Mouse (Mus musculus) stomach, embryonic 15.5 days (tissue): ENCODE measurements around the gene Mns1. TPM values are rescaled to one million over a fixed set of nuclear protein-coding genes. Genes with fewer than 3 reads are reported as not detected.
A peak's percentile ranks its signal among the peaks of the same experiment; 100 is the strongest.
"Not testable (repeated sequence)": the region's sequence is repeated elsewhere in the genome, so short reads cannot be mapped to it uniquely, and the experiment has no call there.

ENCODE experiments used
- ATAC-seq: fragments of 200-750 bp; cut with Nextera tagmentation; 2 replicates; pipeline ENCODE4 v1.8.0; 2017; ENCODE audit warnings: low read depth, moderate number of reproducible peaks, moderate TSS enrichment; ENCODE audit not compliant: insufficient read depth, low FRiP score
- H3K27ac ChIP-seq: fragments of 300-500 bp; sonication (generic); 2 replicates; pipeline ENCODE4 v1.5.1; 2015; ENCODE audit warnings: mild to moderate bottlenecking, inconsistent platforms
- H3K27me3 ChIP-seq: fragments of 300-500 bp; sonication (generic); replicated peaks from 2 replicates; pipeline ENCODE4 v1.6.1; 2015; ENCODE audit warnings: inconsistent platforms
- H3K36me3 ChIP-seq: fragments of 300-500 bp; sonication (generic); 2 replicates; pipeline ENCODE4 v1.6.1; 2015; ENCODE audit warnings: inconsistent platforms
- H3K4me1 ChIP-seq: fragments of 300-500 bp; sonication (generic); 2 replicates; pipeline ENCODE4 v1.6.1; 2015; ENCODE audit warnings: inconsistent platforms
- H3K4me2 ChIP-seq: fragments of 300-500 bp; sonication (generic); 2 replicates; pipeline ENCODE4 v1.6.1; 2015; ENCODE audit warnings: mild to moderate bottlenecking, inconsistent platforms
- H3K4me3 ChIP-seq: fragments of 300-500 bp; sonication (generic); replicated peaks from 2 replicates; pipeline ENCODE4 v1.5.1; 2015; ENCODE audit warnings: inconsistent platforms
- H3K9ac ChIP-seq: fragments of 300-500 bp; sonication (generic); 2 replicates; pipeline ENCODE4 v1.6.1; 2015; ENCODE audit warnings: inconsistent platforms
- H3K9me3 ChIP-seq: fragments of 300-500 bp; sonication (generic); 2 replicates; pipeline ENCODE4 v1.6.1; 2016; ENCODE audit warnings: inconsistent platforms
- WGBS: fragments of 180-500 bp; shearing (Covaris S2); methylation state at CpG from one replicate; pipeline ENCODE4 v1.1.7; 2015; 5-methylcytosine and 5-hydroxymethylcytosine counted together
- polyA plus RNA-seq: library from polyadenylated mRNA; unstranded; fragments of >200 nt; fragmentation: Nextera tagmentation; extraction: Ambion mirVana; gene quantifications from 2 replicates; pipeline ENCODE4 v1.2.1, GENCODE M21; 2015

Mns1 gene
- 23.1 and 31.0 TPM in 2 replicates for polyA plus RNA-seq

DNA sequence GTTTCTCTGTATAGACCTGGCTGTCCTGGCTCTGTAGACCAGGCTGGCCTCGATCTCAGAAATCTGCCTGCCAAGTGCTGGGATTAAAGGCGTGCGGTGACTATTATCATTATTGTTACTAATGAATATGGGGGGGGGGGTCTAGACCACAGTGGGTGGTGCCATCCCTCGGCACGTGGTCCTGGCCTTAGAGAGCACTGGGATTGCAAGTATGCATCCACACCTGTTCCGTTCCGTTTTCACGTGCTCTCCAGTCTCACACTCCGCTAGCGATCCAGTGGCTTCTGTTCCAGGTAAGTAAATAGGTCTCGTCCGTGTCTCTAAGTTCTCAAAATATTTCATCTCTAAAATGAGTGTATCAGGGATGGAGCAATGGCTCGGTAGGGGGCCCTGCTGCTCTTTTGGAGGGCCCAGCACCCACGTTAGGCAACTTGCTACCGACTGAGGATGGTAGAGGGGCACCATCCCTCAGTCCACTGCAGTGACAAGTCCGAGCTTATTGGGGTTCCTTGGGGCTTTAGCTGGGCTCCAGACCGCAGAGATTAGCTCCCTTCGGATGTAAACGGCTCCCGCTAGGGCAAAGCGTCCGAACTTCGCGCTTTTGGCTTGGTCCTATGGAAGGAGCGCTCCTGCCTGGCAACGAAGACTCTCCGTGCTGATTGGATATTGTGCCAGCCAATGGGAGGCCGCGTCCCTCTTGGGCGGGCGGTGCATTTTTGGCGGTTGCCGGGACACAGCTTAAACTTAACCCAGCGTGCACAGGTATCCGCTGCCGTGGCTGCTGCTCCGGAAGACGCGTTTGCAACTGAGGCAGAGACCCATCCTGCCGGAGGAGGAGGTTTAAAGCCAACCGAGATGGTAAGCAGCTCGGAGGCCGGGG lies at the start of gene Mns1:
Gene Mns1 (plus strand): TSS at position 190 of the 880 bp plus-strand sequence.
- WGBS: 1% methylated on average over 43 of the region's 43 CpGs
- Histone ChIP-seq H3K4me2 (peak within 1 kb of the TSS; percentile 90), H3K27me3 (no peaks in the 10 kb centered on the region), H3K36me3 (no peaks in the 10 kb centered on the region), H3K9ac (no peak within 1 kb of the TSS), H3K4me1 (0 out of 2 replicates have a peak, but pooled peaks cover 3% of the 10 kb centered on the region), H3K9me3 (no peaks in the 10 kb centered on the region), H3K27ac (no peak within 1 kb of the TSS), H3K4me3 (peak within 1 kb of the TSS; percentile 65)
- ATAC-seq: peak; percentile 98

DNA sequence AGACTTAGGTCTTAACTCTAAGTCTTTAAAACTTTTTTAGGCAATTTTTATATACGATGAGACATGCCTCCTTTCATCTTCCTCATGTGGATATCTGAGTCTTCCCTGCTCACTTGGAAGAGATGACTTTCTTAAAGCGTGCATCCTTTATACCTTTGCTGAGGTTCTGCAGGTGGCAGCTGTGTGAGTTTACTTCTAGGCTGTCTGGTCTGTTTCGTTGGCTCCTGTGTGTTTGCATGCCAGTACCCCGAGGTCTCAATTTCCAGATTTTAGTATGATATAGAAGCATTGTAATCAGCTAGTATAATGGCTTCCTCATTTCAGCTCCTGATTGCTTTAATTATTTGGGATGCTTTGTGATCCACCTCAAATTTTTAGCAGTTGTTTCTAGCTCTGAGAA lies 48.9 kb upstream of the Mns1 start:
- H3K9me3 ChIP-seq: no peaks in the 10 kb centered on the region
- no peak overlapping the region for H3K4me3 ChIP-seq
- H3K27ac ChIP-seq: no peak overlapping the region
- no peak overlapping the region for H3K4me2 ChIP-seq
- H3K9ac ChIP-seq: no peak overlapping the region
- no peaks in the 10 kb centered on the region for H3K27me3 ChIP-seq
- no peaks in the 10 kb centered on the region for H3K36me3 ChIP-seq
- ATAC-seq: no peak
- 78% methylated on average over 4 of the region's 4 CpGs for WGBS
- H3K4me1 ChIP-seq: no peaks in the 10 kb centered on the region

DNA sequence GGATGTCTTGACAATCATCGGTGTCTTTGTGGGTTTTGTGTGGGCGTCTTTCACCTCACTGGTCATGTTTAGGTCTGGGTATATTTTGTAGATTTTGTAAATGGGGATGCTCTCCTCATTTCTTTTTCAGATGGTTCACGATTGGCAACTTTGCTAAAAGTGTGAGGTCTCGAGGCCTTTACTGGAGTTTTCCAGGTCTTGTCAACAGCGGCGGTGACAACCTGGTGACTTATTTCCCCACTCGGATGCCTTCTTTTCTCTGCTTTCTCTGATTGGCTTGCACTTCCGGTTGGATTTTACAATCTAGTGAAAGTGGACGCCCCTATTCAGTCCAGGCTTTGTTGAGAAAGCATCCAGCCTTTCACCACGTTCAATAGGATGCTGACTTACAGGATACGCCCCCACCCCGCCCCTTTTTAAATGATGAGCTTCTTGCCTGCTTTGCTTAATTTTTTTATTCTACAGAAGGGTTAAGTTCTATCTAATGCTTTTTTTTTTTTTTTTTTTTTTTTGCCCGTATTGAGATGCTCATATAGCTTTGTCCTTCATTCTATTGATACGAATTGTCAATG lies 48.3 kb upstream of the Mns1 start:
- no peaks in the 10 kb centered on the region for H3K4me1 ChIP-seq
- H3K4me2 ChIP-seq: no peak overlapping the region
- no peak overlapping the region for H3K27ac ChIP-seq
- H3K9ac ChIP-seq: no peak overlapping the region
- no peaks in the 10 kb centered on the region for H3K9me3 ChIP-seq
- H3K4me3 ChIP-seq: no peak overlapping the region
- no peak for ATAC-seq
- WGBS: 72% methylated on average over 14 of the region's 14 CpGs
- H3K27me3 ChIP-seq: no peaks in the 10 kb centered on the region
- H3K36me3 ChIP-seq: no peaks in the 10 kb centered on the region

DNA sequence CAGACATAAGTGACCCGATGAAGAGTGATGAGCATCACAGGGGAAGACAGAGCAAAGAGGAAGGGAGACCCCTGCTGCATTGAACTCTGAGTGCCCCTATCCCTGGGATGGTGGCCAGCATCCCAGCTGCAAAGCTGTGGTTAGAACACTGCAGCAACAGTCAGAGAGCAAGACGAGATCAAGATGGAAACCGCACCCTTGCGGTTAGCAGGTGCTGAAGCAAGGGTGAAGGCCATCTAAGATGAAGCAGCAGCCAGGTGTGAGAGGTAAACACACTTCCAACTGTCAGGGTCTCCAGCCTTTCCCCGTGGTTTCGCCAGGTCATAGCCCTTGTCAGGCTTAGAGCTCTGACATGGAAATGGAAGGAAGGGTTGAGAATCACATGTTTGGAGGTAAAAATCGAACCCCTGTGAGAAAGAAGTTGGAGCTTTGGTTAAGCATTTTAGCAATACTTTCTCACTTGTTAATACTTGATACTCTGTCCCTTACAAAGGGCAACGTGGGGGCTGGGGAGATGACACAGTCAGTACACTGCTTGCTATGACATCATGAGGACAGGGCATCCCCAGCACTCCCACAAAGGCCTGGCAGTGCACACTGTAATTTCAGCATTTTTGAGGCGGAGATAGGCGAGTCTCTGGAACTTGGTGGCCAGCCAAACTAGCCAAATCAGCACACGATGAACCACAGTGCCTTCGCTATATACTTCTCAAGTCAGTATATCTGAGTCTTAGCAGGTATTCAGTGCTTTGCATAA lies 47.3 kb upstream of the Mns1 start:
- no peak overlapping the region for H3K9ac ChIP-seq
- no peaks in the 10 kb centered on the region for H3K4me1 ChIP-seq
- ATAC-seq: no peak
- WGBS: 73% methylated on average over 12 of the region's 12 CpGs
- no peaks in the 10 kb centered on the region for H3K9me3 ChIP-seq
- no peak overlapping the region for H3K4me3 ChIP-seq
- no peaks in the 10 kb centered on the region for H3K36me3 ChIP-seq
- no peaks in the 10 kb centered on the region for H3K27me3 ChIP-seq
- H3K4me2 ChIP-seq: no peak overlapping the region
- no peak overlapping the region for H3K27ac ChIP-seq

DNA sequence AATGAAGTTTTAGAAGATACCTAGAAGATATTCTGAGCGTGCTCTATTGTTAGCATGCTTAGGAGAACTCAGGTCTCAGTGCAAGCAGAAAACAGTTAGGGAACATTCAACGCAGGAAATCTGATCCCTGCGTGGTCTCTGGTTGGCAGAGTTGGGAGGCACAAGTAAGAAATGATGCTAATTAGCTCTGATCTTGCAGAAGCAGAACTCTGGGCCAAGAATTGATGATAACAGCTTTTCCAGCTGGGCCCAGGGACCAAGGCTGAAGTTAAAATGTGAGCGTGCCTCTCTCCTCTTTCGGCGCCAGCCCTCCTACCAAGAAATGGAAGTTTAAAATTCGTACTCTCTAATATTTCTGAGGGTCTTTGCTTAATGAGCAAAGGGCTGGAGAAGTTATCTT lies 45.1 kb upstream of the Mns1 start:
- H3K4me2 ChIP-seq: no peak overlapping the region
- no peak for ATAC-seq
- no peaks in the 10 kb centered on the region for H3K36me3 ChIP-seq
- 86% methylated on average over 7 of the region's 7 CpGs for WGBS
- no peaks in the 10 kb centered on the region for H3K9me3 ChIP-seq
- no peak overlapping the region for H3K9ac ChIP-seq
- no peak overlapping the region for H3K27ac ChIP-seq
- no peaks in the 10 kb centered on the region for H3K27me3 ChIP-seq
- no peak overlapping the region for H3K4me3 ChIP-seq
- no peaks in the 10 kb centered on the region for H3K4me1 ChIP-seq

DNA sequence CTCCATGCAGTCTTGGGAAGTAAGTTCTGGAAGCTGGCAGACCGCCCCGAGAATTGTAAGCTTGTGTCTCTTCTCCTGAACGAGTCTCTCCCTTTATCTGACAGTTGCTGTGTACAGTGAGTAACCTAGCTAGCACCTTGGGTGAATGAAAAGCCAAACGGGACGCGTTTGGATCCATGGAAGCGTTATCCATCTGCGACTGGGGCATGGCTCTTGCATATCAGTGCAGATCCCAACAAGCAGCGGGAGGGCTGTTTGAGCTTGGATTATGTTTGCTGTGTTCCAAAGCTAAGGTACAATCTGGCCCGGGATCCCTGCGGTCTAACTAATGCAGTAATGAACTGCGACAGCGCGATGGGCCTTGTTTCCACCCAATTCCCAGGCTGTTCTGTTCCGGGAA lies 44.6 kb upstream of the Mns1 start:
- H3K27ac ChIP-seq: no peak overlapping the region
- 84% methylated on average over 15 of the region's 15 CpGs for WGBS
- no peaks in the 10 kb centered on the region for H3K4me1 ChIP-seq
- no peak overlapping the region for H3K9ac ChIP-seq
- H3K36me3 ChIP-seq: no peaks in the 10 kb centered on the region
- no peaks in the 10 kb centered on the region for H3K9me3 ChIP-seq
- no peaks in the 10 kb centered on the region for H3K27me3 ChIP-seq
- ATAC-seq: no peak
- no peak overlapping the region for H3K4me3 ChIP-seq
- H3K4me2 ChIP-seq: no peak overlapping the region

DNA sequence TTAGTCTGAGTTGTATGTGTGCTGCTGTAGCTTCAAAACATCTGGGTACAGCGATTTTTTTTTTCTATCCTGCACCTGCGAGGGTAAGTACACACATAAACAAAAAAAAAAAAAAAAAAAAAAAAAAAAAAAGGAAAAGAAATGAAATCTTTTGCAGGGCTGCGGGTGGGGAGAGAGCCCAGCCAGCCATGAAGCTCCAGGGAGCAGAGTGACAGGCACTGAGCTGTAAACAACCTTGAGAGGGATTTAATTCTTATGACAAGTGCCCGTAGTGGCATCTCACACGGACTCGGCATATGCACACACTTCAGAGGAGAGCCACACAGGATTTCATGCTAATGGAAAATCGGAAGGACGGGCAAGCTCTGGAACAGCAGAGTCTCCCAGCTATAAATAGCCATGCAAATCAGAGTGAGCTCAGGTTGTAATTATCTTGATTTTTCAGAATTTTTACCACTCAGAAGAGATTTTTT lies 43.9 kb upstream of the Mns1 start:
- Histone ChIP-seq H3K36me3 (no peaks in the 10 kb centered on the region), H3K4me2 (no peak overlapping the region), H3K4me1 (no peaks in the 10 kb centered on the region), H3K27ac (no peak overlapping the region), H3K4me3 (no peak overlapping the region), H3K27me3 (no peaks in the 10 kb centered on the region), H3K9ac (no peak overlapping the region), H3K9me3 (no peaks in the 10 kb centered on the region)
- 71% methylated on average over 8 of the region's 8 CpGs for WGBS
- ATAC-seq: no peak

DNA sequence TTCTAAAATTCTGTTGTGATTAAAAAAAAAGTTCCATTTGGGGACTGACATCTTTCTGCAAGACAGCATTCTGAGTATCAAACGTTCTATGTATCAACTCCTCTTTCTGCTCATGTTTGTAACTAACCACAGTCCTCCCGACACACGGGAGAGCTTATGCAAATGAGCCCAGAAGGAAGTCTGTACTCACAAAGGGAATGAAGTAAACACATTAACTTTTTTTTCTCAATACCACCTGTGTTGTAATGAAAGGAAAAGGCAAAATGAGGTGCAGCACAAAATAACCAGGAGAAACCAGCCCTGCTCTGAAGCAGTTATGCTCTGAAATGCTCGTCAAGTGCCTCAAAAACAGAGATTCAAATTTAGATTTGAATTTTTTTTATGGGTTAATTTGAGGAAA lies 37.7 kb upstream of the Mns1 start:
- Histone ChIP-seq H3K36me3 (no peaks in the 10 kb centered on the region), H3K9me3 (no peaks in the 10 kb centered on the region), H3K27ac (no peak overlapping the region), H3K4me2 (no peak overlapping the region), H3K27me3 (no peaks in the 10 kb centered on the region), H3K9ac (no peak overlapping the region), H3K4me3 (no peak overlapping the region), H3K4me1 (no peaks in the 10 kb centered on the region)
- 42% methylated on average over 4 of the region's 4 CpGs for WGBS
- no peak for ATAC-seq

DNA sequence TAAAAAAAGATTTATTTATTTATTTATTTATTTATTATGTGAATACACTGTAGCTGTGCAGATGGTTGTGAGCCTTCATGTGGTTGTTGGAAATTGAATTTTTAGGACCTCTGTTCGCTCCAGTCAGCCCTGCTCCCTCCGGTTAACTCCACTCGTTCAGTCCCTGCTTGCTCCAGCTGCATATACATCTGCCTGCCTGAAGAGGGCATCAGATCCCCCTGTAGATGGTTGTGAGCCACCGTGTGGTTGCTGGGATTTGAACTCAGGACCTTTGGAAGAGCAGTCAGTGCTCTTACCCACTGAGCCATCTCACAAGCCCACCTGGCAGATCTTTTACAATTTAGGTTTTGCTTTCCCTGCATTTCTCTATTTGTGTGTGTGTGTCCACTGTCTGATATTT lies 36.0 kb upstream of the Mns1 start:
- H3K27me3 ChIP-seq, H3K9ac ChIP-seq, H3K36me3 ChIP-seq, H3K4me3 ChIP-seq, H3K27ac ChIP-seq, ATAC-seq, H3K4me1 ChIP-seq, H3K9me3 ChIP-seq, H3K4me2 ChIP-seq: not testable (repeated sequence)
- WGBS: 76% methylated on average over 4 of the region's 4 CpGs

DNA sequence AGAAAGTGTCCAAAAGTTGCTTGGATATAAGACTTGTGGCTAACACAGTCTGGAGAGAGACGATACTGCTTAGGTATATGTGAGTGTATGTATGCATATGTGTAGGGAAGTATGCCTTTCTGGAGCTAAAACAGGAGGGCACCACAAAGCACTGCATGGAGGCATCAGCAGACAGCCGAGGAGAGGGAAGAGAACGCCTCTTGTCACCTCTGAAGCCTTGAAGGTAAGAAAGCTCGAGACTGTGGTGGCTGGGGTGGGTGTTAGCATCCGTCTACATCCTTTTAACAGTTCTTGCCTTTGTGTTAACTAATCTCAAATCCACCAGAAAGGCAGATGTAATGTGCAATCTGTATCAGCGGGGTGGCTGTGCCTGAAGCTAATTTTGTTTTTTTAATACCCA lies 34.4 kb upstream of the Mns1 start:
- H3K36me3 ChIP-seq: no peaks in the 10 kb centered on the region
- WGBS: 75% methylated on average over 6 of the region's 6 CpGs
- H3K27ac ChIP-seq: no peak overlapping the region
- no peaks in the 10 kb centered on the region for H3K27me3 ChIP-seq
- H3K4me2 ChIP-seq: no peak overlapping the region
- ATAC-seq: no peak
- no peak overlapping the region for H3K9ac ChIP-seq
- H3K4me3 ChIP-seq: no peak overlapping the region
- H3K9me3 ChIP-seq: no peaks in the 10 kb centered on the region
- H3K4me1 ChIP-seq: no peaks in the 10 kb centered on the region

DNA sequence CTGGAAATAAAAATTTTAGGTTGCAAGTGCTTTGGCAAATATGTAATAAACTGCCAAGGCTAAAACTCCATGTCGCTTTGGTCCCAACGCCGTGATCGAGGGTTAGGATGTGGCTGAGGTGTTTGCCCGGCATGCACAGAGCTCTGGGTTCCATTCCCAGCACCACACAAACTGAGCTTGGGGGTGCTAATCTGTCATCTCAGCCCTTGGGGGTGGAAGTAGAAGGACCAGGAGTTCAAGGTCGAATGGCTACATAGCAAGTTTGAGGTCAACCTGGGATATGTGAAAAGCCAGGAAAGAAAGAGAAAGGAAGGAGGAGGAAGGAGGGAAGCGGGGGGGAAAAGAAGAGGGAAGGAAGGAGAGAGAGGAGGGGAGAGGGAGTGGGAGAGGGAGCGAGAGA lies 33.4 kb upstream of the Mns1 start:
- Histone ChIP-seq H3K4me1 (no peaks in the 10 kb centered on the region), H3K9me3 (no peaks in the 10 kb centered on the region), H3K27ac (no peak overlapping the region), H3K4me2 (no peak overlapping the region), H3K4me3 (no peak overlapping the region), H3K27me3 (no peaks in the 10 kb centered on the region), H3K36me3 (no peaks in the 10 kb centered on the region), H3K9ac (no peak overlapping the region)
- ATAC-seq: no peak
- WGBS: 86% methylated on average over 8 of the region's 8 CpGs

DNA sequence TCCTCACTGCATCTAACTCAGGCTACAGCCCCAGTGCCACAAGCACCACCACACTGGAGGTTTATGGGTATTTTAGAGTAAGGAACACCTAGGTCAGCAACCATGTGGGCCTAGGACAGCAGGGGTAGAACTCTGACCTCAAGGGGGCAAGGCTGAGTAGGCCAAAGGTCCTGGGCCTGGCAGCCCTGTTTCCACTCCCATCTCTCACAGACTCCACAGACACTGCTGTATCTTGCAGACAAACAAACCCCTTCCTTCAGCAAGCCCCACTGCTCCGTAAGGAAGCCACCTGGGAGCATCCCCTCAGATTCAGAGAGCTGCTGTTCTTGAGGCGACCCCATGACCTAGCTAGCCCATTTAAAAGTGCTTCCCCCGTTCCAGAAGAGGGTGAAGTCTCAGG lies 32.9 kb upstream of the Mns1 start:
- H3K4me2 ChIP-seq: no peak overlapping the region
- H3K27ac ChIP-seq: no peak overlapping the region
- 70% methylated on average over 3 of the region's 3 CpGs for WGBS
- no peaks in the 10 kb centered on the region for H3K27me3 ChIP-seq
- no peaks in the 10 kb centered on the region for H3K36me3 ChIP-seq
- no peaks in the 10 kb centered on the region for H3K9me3 ChIP-seq
- no peak for ATAC-seq
- no peak overlapping the region for H3K4me3 ChIP-seq
- no peaks in the 10 kb centered on the region for H3K4me1 ChIP-seq
- no peak overlapping the region for H3K9ac ChIP-seq
